Mouse (Mus musculus) left cerebral cortex, postnatal 25 days (tissue): Measurements from ENCODE around the gene Sept12. TPM values are rescaled to one million over a fixed set of nuclear protein-coding genes. Genes with fewer than 3 reads are reported as not detected.

Experiments used
- DNase-seq, 2 experiments: peaks; one replicate each; pipeline ENCODE4 v3.0.0; 2022; ENCODE audit warnings: low spot score in 2 of 2, mixed read lengths in 1 of 2
- intact Hi-C: fragments of 180-260 bp; cut with DNase I; formaldehyde crosslinking; loops from one replicate; pipeline ENCODE4 v1.15.1; 2025
- total RNA-seq, 2 experiments: library from RNA; stranded (reverse); gene quantifications; 2 replicates each; pipeline ENCODE4 v1.2.3; 2021

Sept12 gene
- total RNA-seq, 2 experiments from 2014 or later, result not detected

GRCm38 (mm10) chr16:4978275-4979051, 19.2 kb downstream of the Sept12 start:
- intact Hi-C loops, result loop anchor here (5.0 kb wide), 1 partner anchor 169 kb away; the partner anchor contains the start of gene Sec14l5
- DNase-seq, result peak; percentile 52 to 83

- peak; percentile 47 to 48 for DNase-seq
- intact Hi-C loops, result loop anchor here (2.0 to 5.0 kb wide), 2 partner anchors 37 to 171 kb away; partner anchors contain the start of genes Rogdi and Sec14l5
Observed at GRCm38 (mm10) chr16:4976180-4976579, 21.5 kb downstream of the Sept12 start.

- intact Hi-C loops, result no loop called here
Observed at GRCm38 (mm10) chr16:4974521-4974920, 23.1 kb downstream of the Sept12 start.

GRCm38 (mm10) chr16:4971626-4972025, 26.0 kb downstream of the Sept12 start:
- no peak for DNase-seq
- intact Hi-C loops, result no loop called here

More at GRCm38 (mm10) chr16:4974521-4974920, 23.1 kb downstream of the Sept12 start:
- DNase-seq, result no peak

GRCm38 (mm10) chr16:4969055-4969843, 28.4 kb downstream of the Sept12 start:
- intact Hi-C loops, result no loop called here
- no peak for DNase-seq

GRCm38 (mm10) chr16:4968426-4968825, 29.2 kb downstream of the Sept12 start:
- DNase-seq, result no peak
- intact Hi-C loops, result no loop called here

- DNase-seq, result no peak
- intact Hi-C loops, result loop anchor here (2.0 kb wide), 3 partner anchors 47 to 83 kb away; partner anchors contain the start of genes Glyr1, Mgrn1 and Rogdi
Observed at GRCm38 (mm10) chr16:4965392-4966129, 32.1 kb downstream of the Sept12 start.

- intact Hi-C loops, result loop anchor here (2.0 kb wide), 3 partner anchors 48 to 84 kb away; partner anchors contain the start of genes Glyr1, Mgrn1 and Rogdi
- DNase-seq, result no peak
Observed at GRCm38 (mm10) chr16:4964731-4965391, 32.8 kb downstream of the Sept12 start.

GRCm38 (mm10) chr16:4963797-4964709, 33.6 kb downstream of the Sept12 start, which contains the start of gene Anks3:
Anks3 (minus strand) TSS chr16:4964205.
- intact Hi-C loops, result loop anchor here (2.0 kb wide), 3 partner anchors 49 to 85 kb away; partner anchors contain the start of genes Glyr1, Mgrn1 and Rogdi
- peak; percentile 100 for DNase-seq

GRCm38 (mm10) chr16:4963346-4963745, 34.3 kb downstream of the Sept12 start:
- DNase-seq, result no peak
- intact Hi-C loops, result no loop called here

GRCm38 (mm10) chr16:4960260-4960659, 37.4 kb downstream of the Sept12 start:
- intact Hi-C loops, result no loop called here
- DNase-seq, result no peak

GRCm38 (mm10) chr16:4957446-4957845, 40.2 kb downstream of the Sept12 start:
- no peak for DNase-seq
- intact Hi-C loops, result no loop called here

- no peak for DNase-seq
- intact Hi-C loops, result no loop called here
Observed at GRCm38 (mm10) chr16:4956609-4957008, 41.0 kb downstream of the Sept12 start.

GRCm38 (mm10) chr16:4947378-4947777, 50.3 kb downstream of the Sept12 start:
- intact Hi-C loops, result no loop called here
- no peak for DNase-seq

- DNase-seq, result no peak
- intact Hi-C loops, result no loop called here
Observed at GRCm38 (mm10) chr16:4946155-4946554, 51.5 kb downstream of the Sept12 start.

- intact Hi-C loops, result no loop called here
- DNase-seq, result no peak
Observed at GRCm38 (mm10) chr16:4945415-4945814, 52.2 kb downstream of the Sept12 start.

- DNase-seq, result no peak
- intact Hi-C loops, result no loop called here
Observed at GRCm38 (mm10) chr16:4943431-4943830, 54.2 kb downstream of the Sept12 start.

- intact Hi-C loops, result no loop called here
- no peak for DNase-seq
Observed at GRCm38 (mm10) chr16:4942868-4943267, 54.8 kb downstream of the Sept12 start.
